13 mouse cellular contexts compared by ENCODE assay signal in genomic region chr12:114615179-114615578, GRCm38 (mm10).
A peak's percentile ranks its signal among the peaks of the same experiment; 100 is the strongest.
DNase-seq lines count a peak whose midpoint lies in the region; ATAC-seq and TF ChIP-seq lines count a peak whose summit lies in the region.
"Had no signal": no experiment of that assay in that cellular context is flagged by ENCODE, and none has a peak within 500 bp of the region (broad histone marks: within the 10 kb centered on the region; RNA-seq: fewer than 3 reads in every experiment).

No protein-coding gene starts in this region.

- peak; percentile 44 for ATAC-seq in inflammation-experienced regulatory T-cells, adult 6 months
- ATAC-seq in hindbrain, embryonic 13.5 days (ENCODE audit: low FRiP score): no peak

- no peak overlapping the region for H3K4me3 ChIP-seq in ES-E14 (ENCODE audit: insufficient read depth in 1 of 2, low read depth in 1 of 2, low read length in 2 of 2, poor library complexity in 1 of 2, severe bottlenecking in 1 of 2)
- H3K4me3 ChIP-seq in hindbrain, embryonic 13.5 days: no peak overlapping the region
- H3K4me3 ChIP-seq: lung, embryonic 15.5 days; neural tube, embryonic 15.5 days had no signal

- in situ Hi-C loops in ES-E14 (cut with MboI; ENCODE audit: low sequenced_read_pairs in 2 of 2, unreplicated experiment in 2 of 2): no loop called here

- WGBS in hindbrain, embryonic 13.5 days: 68% methylated on average over 3 of the region's 3 CpGs

- H3K36me3 ChIP-seq in ES-E14 (ENCODE audit: control insufficient read depth, insufficient read depth, low read length, poor library complexity, severe bottlenecking): no peaks in the 10 kb centered on the region
- H3K36me3 ChIP-seq in hindbrain, embryonic 13.5 days: no peaks in the 10 kb centered on the region
- H3K36me3 ChIP-seq: lung, embryonic 15.5 days; neural tube, embryonic 15.5 days had no signal

- H3K27me3 ChIP-seq in hindbrain, embryonic 13.5 days: no peaks in the 10 kb centered on the region
- H3K27me3 ChIP-seq: lung, embryonic 15.5 days; neural tube, embryonic 15.5 days had no signal

- no peaks in the 10 kb centered on the region for H3K9me3 ChIP-seq in ES-E14 (ENCODE audit: control insufficient read depth, insufficient read depth, low read depth, low read length)
- peaks cover 60% of the 10 kb centered on the region for H3K9me3 ChIP-seq in hindbrain, embryonic 13.5 days

- H3K27ac ChIP-seq in ES-E14 (ENCODE audit: insufficient read depth, low read depth, low read length, poor library complexity, severe bottlenecking): no peak overlapping the region
- no peak overlapping the region for H3K27ac ChIP-seq in hindbrain, embryonic 13.5 days
- H3K27ac ChIP-seq: kidney, postnatal 0 days; lung, embryonic 15.5 days; neural tube, embryonic 15.5 days had no signal

- H3K4me1 ChIP-seq in ES-E14 (ENCODE audit: control insufficient read depth in 2 of 2, insufficient read depth in 2 of 2, low read length in 2 of 2, poor library complexity in 1 of 2): no peaks in the 10 kb centered on the region
- H3K4me1 ChIP-seq in hindbrain, embryonic 13.5 days (replicated peaks): no peaks in the 10 kb centered on the region
- H3K4me1 ChIP-seq: lung, embryonic 15.5 days; neural tube, embryonic 15.5 days had no signal

- H3K9ac ChIP-seq in ES-E14 (ENCODE audit: insufficient read depth, low read depth, low read length, poor library complexity, severe bottlenecking): no peak overlapping the region
- no peak overlapping the region for H3K9ac ChIP-seq in hindbrain, embryonic 13.5 days
- H3K9ac ChIP-seq: lung, embryonic 15.5 days; neural tube, embryonic 15.5 days had no signal

- no peak overlapping the region for H3K4me2 ChIP-seq in hindbrain, embryonic 13.5 days
- H3K4me2 ChIP-seq: lung, embryonic 15.5 days; neural tube, embryonic 15.5 days had no signal

- peak; percentile 78 for DNase-seq in 416B (ENCODE audit: low read depth)
- DNase-seq in ES-E14 (ENCODE audit: low read depth, low spot score): peak; percentile 17
- peak; percentile 88 for DNase-seq in thymus, postnatal 0 days (ENCODE audit: low spot score)
- no peak for DNase-seq in layer of hippocampus, adult 18-20 months (ENCODE audit: low spot score in 2 of 2)
- no peak for DNase-seq in lung, adult 18-20 months
- DNase-seq: cerebellum, postnatal 25 days; gastrocnemius, postnatal 10 days; heart, postnatal 14 days had no signal

TF ChIP-seq in ES-E14, 5 proteins besides CTCF, POLR2A, EP300 and RAD21:
- TF ChIP-seq CHD2 (IDR thresholded peaks at IDR 0.05; ENCODE audit: low read depth, low read length): no peak
- TF ChIP-seq ZC3H11A (IDR thresholded peaks at IDR 0.05; ENCODE audit: borderline replicate concordance, low read depth, low read length): no peak
- TF ChIP-seq HCFC1 (IDR thresholded peaks at IDR 0.05; ENCODE audit: borderline replicate concordance, insufficient read depth, low read length): no peak
- TF ChIP-seq MAFK (IDR thresholded peaks at IDR 0.05; ENCODE audit: insufficient read depth, low read depth, low read length): no peak
- no peak for TF ChIP-seq ZNF384 (IDR thresholded peaks at IDR 0.05; ENCODE audit: low read depth, low read length)

Comparison
In these comparisons a context has a peak if more than half of its experiments do, and no peak if none do; other contexts are left out.
1. DNase-seq: peak in 416B (single experiment), ES-E14 (single experiment) and thymus, postnatal 0 days (single experiment); none in layer of hippocampus, adult 18-20 months (0 of 2) and lung, adult 18-20 months (0 of 2).